Mouse (Mus musculus) stomach, embryonic 14.5 days (tissue): Measurements from ENCODE around the gene Exosc6. TPM values are rescaled to one million over a fixed set of nuclear protein-coding genes. Genes with fewer than 3 reads are reported as not detected.
"Not testable (repeated sequence)": the region's sequence is repeated elsewhere in the genome, so short reads cannot be mapped to it uniquely, and the experiment has no call there.

Experiments used
- ATAC-seq: fragments of 200-750 bp; cut with Nextera tagmentation; 2 replicates; pipeline ENCODE4 v1.8.0; 2017; ENCODE audit warnings: low read depth, moderate TSS enrichment; ENCODE audit not compliant: insufficient number of reproducible peaks, insufficient read depth, low FRiP score
- H3K27ac ChIP-seq: fragments of 300-500 bp; sonication (generic); 2 replicates; pipeline ENCODE4 v1.5.1; 2014; ENCODE audit warnings: mild to moderate bottlenecking, low read length, moderate library complexity, mixed read lengths
- H3K27me3 ChIP-seq: fragments of 300-500 bp; sonication (generic); 2 replicates; pipeline ENCODE4 v1.6.1; 2014; ENCODE audit warnings: low read length, control low read depth, mixed read lengths; ENCODE audit not compliant: control insufficient read depth, insufficient read depth
- H3K36me3 ChIP-seq: fragments of 300-500 bp; sonication (generic); 2 replicates; pipeline ENCODE4 v1.6.1; 2014; ENCODE audit warnings: mild to moderate bottlenecking, control low read depth, low read length, moderate library complexity, mixed read lengths; ENCODE audit not compliant: control insufficient read depth, insufficient read depth
- H3K4me1 ChIP-seq: fragments of 300-500 bp; sonication (generic); 2 replicates; pipeline ENCODE4 v1.6.1; 2014; ENCODE audit warnings: low read length, control low read depth, mixed read lengths; ENCODE audit not compliant: control insufficient read depth, insufficient read depth
- H3K4me2 ChIP-seq: fragments of 300-500 bp; sonication (generic); replicated peaks from 2 replicates; pipeline ENCODE4 v1.6.1; 2014; ENCODE audit warnings: low read depth, low read length, control low read depth
- H3K4me3 ChIP-seq: fragments of 300-500 bp; sonication (generic); 2 replicates; pipeline ENCODE4 v1.5.1; 2014; ENCODE audit warnings: low read depth, low read length, control low read depth
- H3K9ac ChIP-seq: fragments of 300-500 bp; sonication (generic); replicated peaks from 2 replicates; pipeline ENCODE4 v1.6.1; 2014; ENCODE audit warnings: low read depth, mild to moderate bottlenecking, control low read depth, low read length, moderate library complexity, mixed read lengths
- H3K9me3 ChIP-seq: fragments of 300-500 bp; sonication (generic); 2 replicates; pipeline ENCODE4 v1.6.1; 2016; ENCODE audit warnings: low read depth, low read length, control low read depth; ENCODE audit not compliant: control insufficient read depth
- WGBS: fragments of 180-500 bp; shearing (Covaris S2); extraction: QIAGEN DNeasy Blood & Tissue Kit; methylation state at CpG from one replicate; pipeline ENCODE4 v1.1.7; 2014; 5-methylcytosine and 5-hydroxymethylcytosine counted together
- polyA plus RNA-seq: library from polyadenylated mRNA; unstranded; fragments of >200 nt; fragmentation: Nextera tagmentation; extraction: Ambion mirVana; gene quantifications from 2 replicates; pipeline ENCODE4 v1.2.1, GENCODE M21; 2014

Exosc6 gene
- polyA plus RNA-seq, 1 experiment from 2014 or later = 13.2 TPM

DNA sequence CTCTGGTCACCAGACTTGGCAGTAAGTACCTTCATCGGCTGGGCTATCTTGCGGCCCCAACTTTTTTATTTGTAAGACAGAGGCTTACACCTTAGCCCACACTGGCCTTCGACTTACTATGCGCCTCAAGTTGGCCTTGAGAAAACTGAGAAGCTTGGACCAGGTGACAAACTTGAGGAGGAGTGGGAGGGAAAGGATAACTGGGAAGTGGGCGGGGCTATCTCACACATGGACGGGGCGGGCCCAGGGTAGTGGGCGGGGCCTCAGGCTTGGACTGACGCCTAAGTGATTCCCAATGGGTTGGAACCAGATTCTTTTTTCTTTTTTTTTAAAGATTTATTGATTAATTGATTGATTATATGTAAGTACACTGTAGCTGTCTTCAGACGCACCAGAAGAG, 11.3 kb downstream of the Exosc6 start:
- H3K9me3 ChIP-seq = no peaks in the 10 kb centered on the region
- no peak overlapping the region for H3K4me2 ChIP-seq
- ATAC-seq = no peak
- no peaks in the 10 kb centered on the region for H3K27me3 ChIP-seq
- H3K9ac ChIP-seq = no peak overlapping the region
- H3K36me3 ChIP-seq = no peaks in the 10 kb centered on the region
- WGBS = 29% methylated on average over 10 of the region's 10 CpGs
- no peaks in the 10 kb centered on the region for H3K4me1 ChIP-seq
- no peak overlapping the region for H3K4me3 ChIP-seq
- no peak overlapping the region for H3K27ac ChIP-seq

- not testable (repeated sequence) for H3K9me3 ChIP-seq, H3K4me2 ChIP-seq, H3K4me3 ChIP-seq, H3K27me3 ChIP-seq, H3K9ac ChIP-seq, H3K36me3 ChIP-seq, H3K4me1 ChIP-seq, ATAC-seq, H3K27ac ChIP-seq
- 90% methylated on average over 9 of the region's 9 CpGs for WGBS
Measured at GRCm38 (mm10) chr8:111068660-111069059, 12.5 kb downstream of the Exosc6 start.

GRCm38 (mm10) chr8:111075926-111076325, 19.8 kb downstream of the Exosc6 start:
- no peaks in the 10 kb centered on the region for H3K4me1 ChIP-seq
- H3K9me3 ChIP-seq = no peaks in the 10 kb centered on the region
- H3K27ac ChIP-seq = no peak overlapping the region
- no peak for ATAC-seq
- WGBS = 70% methylated on average over 3 of the region's 3 CpGs
- no peak overlapping the region for H3K9ac ChIP-seq
- no peak overlapping the region for H3K4me2 ChIP-seq
- H3K36me3 ChIP-seq = no peaks in the 10 kb centered on the region
- no peaks in the 10 kb centered on the region for H3K27me3 ChIP-seq
- no peak overlapping the region for H3K4me3 ChIP-seq

- H3K27ac ChIP-seq = no peak overlapping the region
- H3K4me1 ChIP-seq = no peaks in the 10 kb centered on the region
- H3K36me3 ChIP-seq = no peaks in the 10 kb centered on the region
- no peaks in the 10 kb centered on the region for H3K27me3 ChIP-seq
- H3K9ac ChIP-seq = no peak overlapping the region
- H3K4me2 ChIP-seq = no peak overlapping the region
- no peak for ATAC-seq
- WGBS = 71% methylated on average over 5 of the region's 5 CpGs
- H3K4me3 ChIP-seq = no peak overlapping the region
- no peaks in the 10 kb centered on the region for H3K9me3 ChIP-seq
Measured at GRCm38 (mm10) chr8:111079461-111079860, 23.3 kb downstream of the Exosc6 start.

DNA sequence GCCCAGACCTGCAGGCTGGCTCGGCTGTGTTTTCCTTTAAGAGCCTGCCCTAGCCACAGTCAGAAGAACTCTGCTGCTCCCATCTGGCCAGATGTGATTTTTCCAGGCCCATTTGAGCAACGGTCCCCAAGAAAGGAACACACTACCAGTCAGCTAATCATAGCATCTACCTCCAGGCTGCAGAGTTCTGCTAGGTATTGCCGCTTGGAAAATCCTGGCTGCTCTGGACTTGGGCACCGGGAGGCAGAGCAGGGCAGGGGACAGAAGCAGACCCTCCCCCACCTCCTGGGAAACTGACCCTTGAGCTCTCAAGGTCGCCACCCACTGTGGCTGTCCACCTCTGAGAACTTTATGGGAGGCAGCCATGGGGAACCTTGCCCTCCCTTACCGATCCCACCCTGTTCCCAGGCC, 23.7 kb downstream of the Exosc6 start:
- no peak for ATAC-seq
- Histone ChIP-seq H3K9me3 (no peaks in the 10 kb centered on the region), H3K27me3 (no peaks in the 10 kb centered on the region), H3K9ac (no peak overlapping the region), H3K36me3 (no peaks in the 10 kb centered on the region), H3K4me2 (no peak overlapping the region), H3K4me3 (no peak overlapping the region), H3K4me1 (no peaks in the 10 kb centered on the region), H3K27ac (no peak overlapping the region)
- whole genome bisulfite sequencing = 30% methylated on average over 6 of the region's 6 CpGs

GRCm38 (mm10) chr8:111081580-111082258, 25.6 kb downstream of the Exosc6 start:
- Histone ChIP-seq H3K9ac (no peak overlapping the region), H3K27ac (no peak overlapping the region), H3K4me1 (no peaks in the 10 kb centered on the region), H3K36me3 (no peaks in the 10 kb centered on the region), H3K4me3 (no peak overlapping the region), H3K27me3 (no peaks in the 10 kb centered on the region), H3K4me2 (no peak overlapping the region), H3K9me3 (no peaks in the 10 kb centered on the region)
- WGBS = 65% methylated on average over 12 of the region's 12 CpGs
- ATAC-seq = peak; percentile 61; the same call in 1 of the 2 replicates

DNA sequence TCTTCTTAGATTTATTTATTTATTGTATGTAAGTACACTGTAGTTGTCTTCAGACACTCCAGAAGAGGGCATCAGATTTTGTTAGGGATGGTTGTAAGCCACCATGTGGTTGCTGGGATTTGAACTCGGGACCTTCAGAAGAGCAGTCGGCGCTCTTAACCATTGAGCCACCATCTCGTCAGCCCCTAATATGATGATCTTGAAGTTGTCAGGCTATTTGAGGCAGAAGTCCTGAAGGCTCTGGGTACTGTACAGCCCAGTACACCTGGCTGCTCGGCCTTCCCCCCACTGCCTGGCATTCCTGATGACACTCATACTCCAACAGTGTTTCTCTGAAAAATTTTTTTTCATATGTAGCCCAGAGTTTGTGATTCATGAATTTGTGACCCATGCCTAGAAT, 27.8 kb downstream of the Exosc6 start:
- WGBS = 88% methylated on average over 5 of the region's 5 CpGs
- H3K27me3 ChIP-seq, H3K9ac ChIP-seq, ATAC-seq, H3K9me3 ChIP-seq, H3K36me3 ChIP-seq, H3K4me2 ChIP-seq, H3K4me1 ChIP-seq, H3K27ac ChIP-seq, H3K4me3 ChIP-seq: not testable (repeated sequence)

DNA sequence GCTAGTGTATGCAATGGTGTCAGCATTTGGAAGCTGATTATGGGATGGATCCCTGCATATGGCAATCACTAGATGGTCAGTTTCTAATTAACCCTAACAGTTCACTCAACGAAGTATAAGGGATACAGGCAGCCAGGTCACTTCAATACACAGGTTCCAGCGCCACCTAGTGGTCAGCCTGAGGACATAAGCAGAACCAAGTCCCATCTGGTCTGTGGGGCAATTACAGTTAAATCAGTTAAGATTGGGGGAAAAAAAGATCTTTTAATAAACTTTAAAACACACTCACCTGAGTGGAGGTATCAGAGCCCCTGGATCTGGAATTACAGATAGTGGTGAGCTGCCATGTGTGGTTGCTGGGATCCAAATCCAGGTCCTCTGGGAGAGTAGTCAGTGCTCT, 34.0 kb downstream of the Exosc6 start:
- Histone ChIP-seq H3K4me1 (no peaks in the 10 kb centered on the region), H3K4me2 (no peak overlapping the region), H3K4me3 (no peak overlapping the region), H3K9ac (no peak overlapping the region), H3K27ac (no peak overlapping the region), H3K36me3 (no peaks in the 10 kb centered on the region), H3K9me3 (no peaks in the 10 kb centered on the region), H3K27me3 (no peaks in the 10 kb centered on the region)
- ATAC-seq = no peak
- 0% methylated on average over 2 of the region's 2 CpGs for WGBS

DNA sequence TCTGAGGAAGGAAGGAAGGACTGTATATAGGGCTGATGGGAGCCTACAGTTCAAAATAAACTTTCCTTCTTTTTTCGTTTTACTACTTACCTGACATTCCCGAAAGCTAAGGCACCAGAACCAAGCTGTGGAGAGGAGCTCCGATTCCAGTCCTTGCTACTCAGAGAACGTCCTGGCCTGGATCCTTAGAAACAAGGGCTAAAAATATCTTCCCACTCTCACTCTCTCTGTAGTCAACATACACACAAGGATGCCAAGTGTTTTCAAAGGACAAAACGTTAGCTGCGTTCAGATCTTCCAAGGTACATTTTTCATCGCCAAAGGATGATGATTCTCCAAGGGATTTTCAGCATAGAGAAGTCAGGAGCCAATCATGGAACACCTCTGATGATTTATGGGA, 35.6 kb downstream of the Exosc6 start:
- H3K27me3 ChIP-seq = no peaks in the 10 kb centered on the region
- no peak overlapping the region for H3K9ac ChIP-seq

More for the DNA sequence above, 35.6 kb downstream of the Exosc6 start:
- H3K4me3 ChIP-seq = no peak overlapping the region
- H3K36me3 ChIP-seq = no peaks in the 10 kb centered on the region
- WGBS = 81% methylated on average over 7 of the region's 7 CpGs
- H3K9me3 ChIP-seq = no peaks in the 10 kb centered on the region
- H3K4me1 ChIP-seq = 0 out of 2 replicates have a peak, but pooled peaks cover 5% of the 10 kb centered on the region
- ATAC-seq = no peak
- H3K4me2 ChIP-seq = no peak overlapping the region
- no peak overlapping the region for H3K27ac ChIP-seq
